Mouse (Mus musculus): ENCODE data around the gene Elp4. TPM values are rescaled to one million over a fixed set of nuclear protein-coding genes. Genes with fewer than 3 reads are reported as not detected.

The Elp4 gene
- total RNA-seq, 1 experiment from 2014 or later, result 16.6 TPM

- DNase-seq, result no peak
Observed at GRCm38 (mm10) chr2:105670731-105671095, 233.7 kb downstream of the Elp4 start.

GRCm38 (mm10) chr2:105669881-105670730, 234.3 kb downstream of the Elp4 start:
- no peak for DNase-seq

GRCm38 (mm10) chr2:105669371-105669861, 234.9 kb downstream of the Elp4 start:
- no peak for DNase-seq

DNA sequence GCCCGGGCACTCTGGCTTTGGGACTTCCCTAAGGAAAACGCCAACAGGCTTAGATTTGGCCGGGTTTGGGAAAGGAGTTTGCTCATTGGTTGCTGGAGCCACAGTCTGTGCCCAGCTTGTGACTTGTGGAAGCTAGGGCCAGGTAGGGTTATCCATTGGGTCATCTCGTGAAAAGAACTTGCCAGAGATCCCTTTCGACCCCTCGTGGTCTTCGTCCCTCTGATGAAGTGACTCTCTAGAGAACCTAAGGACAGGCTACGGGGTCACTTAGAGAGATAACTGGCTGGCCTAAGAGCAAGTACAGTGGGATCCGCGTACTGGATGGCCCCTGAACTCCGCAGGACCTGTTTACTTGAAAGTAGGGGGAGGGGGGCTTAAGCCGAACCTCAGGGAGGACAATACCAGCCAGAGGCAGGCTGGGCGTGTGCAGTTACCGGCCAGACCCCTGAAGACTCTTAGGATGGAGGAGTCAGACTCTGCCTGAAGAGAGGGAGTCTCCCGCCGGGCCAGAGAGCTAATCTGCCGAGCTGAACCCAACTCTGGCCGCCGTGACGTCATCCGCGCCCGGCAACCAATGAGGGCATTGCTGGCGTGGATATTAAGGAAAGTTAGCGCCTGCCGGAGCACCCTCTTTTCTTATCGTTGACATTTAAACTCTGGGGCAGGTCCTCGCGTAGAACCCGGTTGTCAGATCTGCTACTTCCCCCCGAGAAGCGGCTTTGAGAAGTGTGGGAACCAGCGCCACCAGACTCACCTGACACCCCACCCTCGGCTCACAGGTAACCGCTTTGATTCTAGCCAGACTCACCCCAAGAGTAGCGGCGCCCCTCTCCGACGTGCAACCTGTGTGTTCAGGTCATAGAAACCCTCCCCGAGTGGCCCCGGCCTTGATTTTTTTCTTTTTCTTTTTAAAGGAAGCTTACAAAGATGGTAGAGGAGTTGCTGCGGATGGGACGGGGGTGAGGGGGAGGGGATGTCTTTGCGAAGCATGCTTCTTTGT, 235.8 kb downstream of the Elp4 start, which contains the start of gene Pax6:
Pax6 (plus strand) TSS at position 630 of the 1,000 bp plus-strand sequence.
- DNase-seq, result peak; percentile 28

GRCm38 (mm10) chr2:105667626-105667950, 236.8 kb downstream of the Elp4 start:
- DNase-seq, result no peak

- DNase-seq, result no peak
Observed at GRCm38 (mm10) chr2:105666763-105667625, 237.4 kb downstream of the Elp4 start.

DNA sequence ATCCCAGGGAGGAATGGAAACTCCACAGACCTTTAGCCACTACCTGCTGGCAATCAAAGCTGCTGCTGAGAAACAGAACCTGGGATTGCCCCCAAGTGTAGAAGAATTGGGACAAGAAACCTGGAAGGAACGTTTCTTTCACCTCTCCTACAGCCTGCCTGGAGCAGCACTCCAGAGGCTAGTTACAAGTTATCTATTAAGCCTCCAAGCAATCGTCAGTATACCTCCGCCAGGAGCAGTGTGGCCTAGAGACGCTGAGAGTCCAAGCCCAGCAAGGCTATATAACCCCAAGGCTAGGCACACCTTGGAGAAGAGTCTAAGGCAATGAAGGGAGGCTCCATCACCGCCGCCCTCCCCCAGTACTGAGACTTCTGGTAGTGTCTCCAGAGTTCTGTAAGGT, 238.0 kb downstream of the Elp4 start:
- no peak for DNase-seq

- DNase-seq, result no peak
Observed at GRCm38 (mm10) chr2:105665491-105666250, 238.7 kb downstream of the Elp4 start.

GRCm38 (mm10) chr2:105664996-105665395, 239.4 kb downstream of the Elp4 start:
- no peak for DNase-seq

GRCm38 (mm10) chr2:105663101-105663511, 241.3 kb downstream of the Elp4 start:
- no peak for DNase-seq

DNA sequence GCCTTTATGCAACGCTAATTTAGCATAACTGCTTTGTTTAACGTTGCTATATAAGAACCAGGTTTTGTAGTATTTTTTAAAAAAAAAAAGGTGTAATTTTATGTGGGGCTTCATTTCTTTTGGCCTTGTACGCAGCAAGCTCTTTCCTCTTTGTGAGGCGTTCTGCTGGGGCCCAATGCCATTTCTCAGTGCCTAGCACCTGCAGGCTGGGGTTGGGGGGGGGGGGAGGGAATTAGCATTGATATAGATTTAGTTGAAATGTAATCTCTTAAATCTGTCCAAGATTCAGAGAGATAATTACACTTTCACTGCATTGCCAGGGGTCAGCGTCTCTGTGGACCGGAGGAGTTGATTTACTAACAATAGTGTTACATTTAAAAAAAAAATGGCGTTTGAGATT, 241.8 kb downstream of the Elp4 start:
- DNase-seq, result no peak

- no peak for DNase-seq
Observed at GRCm38 (mm10) chr2:105662121-105662520, 242.2 kb downstream of the Elp4 start.

DNA sequence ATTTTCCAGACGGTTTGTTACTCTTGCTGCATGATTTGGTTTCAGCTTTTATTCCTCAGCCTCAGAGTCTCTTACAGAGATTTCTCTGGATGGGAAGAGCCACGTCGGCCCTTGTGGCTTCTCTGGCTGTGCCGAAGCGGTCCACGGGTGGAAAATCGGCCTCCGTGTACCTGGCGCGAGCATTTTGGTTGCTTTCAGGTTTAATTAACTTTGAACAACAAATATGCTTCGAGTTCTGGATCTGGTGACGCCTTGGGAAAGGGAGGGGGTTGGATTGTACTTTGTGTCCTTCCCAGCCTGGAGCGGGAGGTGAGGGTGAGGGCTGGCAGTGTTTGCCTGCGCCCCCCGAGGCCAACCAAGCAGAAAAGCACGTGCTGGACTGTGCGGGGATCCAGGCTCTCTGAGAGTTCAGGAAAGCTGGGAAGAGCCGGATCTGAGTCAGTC, 242.7 kb downstream of the Elp4 start:
- no peak for DNase-seq

DNA sequence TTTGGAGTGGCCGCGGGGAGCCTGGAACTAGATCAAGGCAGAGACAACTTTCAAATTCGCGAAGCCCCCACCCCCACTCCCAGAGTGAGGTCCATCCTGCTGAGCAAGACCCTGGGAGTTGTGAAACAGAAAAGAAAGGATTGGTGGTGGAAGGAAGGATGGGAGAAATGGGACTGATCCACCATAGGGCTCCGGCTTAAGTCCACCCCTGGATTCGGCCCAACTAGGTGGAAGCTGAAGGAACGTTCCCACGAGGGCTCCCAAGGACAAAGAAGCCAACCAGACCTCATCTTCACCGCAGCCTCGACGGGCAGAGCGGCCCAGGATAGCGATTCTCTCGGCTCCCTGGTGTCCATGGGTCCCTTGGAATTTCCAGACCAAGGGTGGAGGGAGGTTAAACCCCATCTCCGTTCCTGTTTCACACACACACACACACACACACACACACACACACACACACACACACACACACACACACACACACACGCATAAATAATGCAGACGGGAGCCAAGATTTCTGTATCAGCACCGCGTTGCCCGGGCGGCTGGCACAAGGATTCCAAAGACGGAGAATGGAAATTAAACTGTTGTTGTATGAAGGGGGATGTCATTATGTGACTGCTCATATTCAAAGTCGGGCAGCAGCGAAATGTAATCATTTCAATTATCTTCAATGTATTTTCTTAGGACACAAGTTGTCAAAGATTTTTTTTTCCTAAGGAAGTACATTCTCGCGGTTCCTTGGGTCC, 243.3 kb downstream of the Elp4 start:
- no peak for DNase-seq

GRCm38 (mm10) chr2:105659926-105660873, 244.2 kb downstream of the Elp4 start:
- no peak for DNase-seq

- DNase-seq, result no peak
Observed at GRCm38 (mm10) chr2:105659350-105659749, 245.0 kb downstream of the Elp4 start.

GRCm38 (mm10) chr2:105656456-105656855, 247.9 kb downstream of the Elp4 start:
- no peak for DNase-seq
